25 mouse cellular contexts compared by ENCODE assay signal in genomic region chr12:3877376-3877775, GRCm38 (mm10).
"Had no signal": no experiment of that assay in that cellular context is flagged by ENCODE, and none has a peak within 500 bp of the region (broad histone marks: within the 10 kb centered on the region; RNA-seq: fewer than 3 reads in every experiment).

No protein-coding gene starts in this region.

- ATAC-seq: hindbrain, embryonic 16.5 days; inflammation-experienced regulatory T-cells, adult 6 months; intestine, embryonic 15.5 days; intestine, postnatal 0 days; liver, embryonic 12.5 days had no signal

- H3K9ac ChIP-seq: hindbrain, embryonic 12.5 days; hindbrain, embryonic 14.5 days; intestine, embryonic 15.5 days; limb, embryonic 13.5 days; limb, embryonic 15.5 days; liver, embryonic 12.5 days; liver, embryonic 14.5 days had no signal

- H3K9me3 ChIP-seq: hindbrain, embryonic 10.5 days; hindbrain, embryonic 12.5 days; intestine, embryonic 15.5 days; limb, embryonic 13.5 days; limb, embryonic 15.5 days; liver, embryonic 12.5 days had no signal

- H3K4me2 ChIP-seq: heart, embryonic 11.5 days; hindbrain, embryonic 12.5 days; hindbrain, embryonic 14.5 days; intestine, embryonic 15.5 days; limb, embryonic 13.5 days; limb, embryonic 15.5 days; liver, embryonic 12.5 days had no signal

- H3K4me1 ChIP-seq: limb, embryonic 13.5 days had no signal

- DNase-seq: gastrocnemius, adult 2 months; gastrocnemius, postnatal 10 days; gastrocnemius, postnatal 25 days; heart, adult 18-20 months; heart, postnatal 10 days; heart, postnatal 4 days; kidney, adult 18-20 months; kidney, adult 8-10 months; kidney, postnatal 14 days; kidney, postnatal 36 days; layer of hippocampus, adult 9-11 months; layer of hippocampus, postnatal 36 days; left cerebral cortex, postnatal 4 days had no signal

- H3K27me3 ChIP-seq: hindbrain, embryonic 12.5 days; intestine, embryonic 15.5 days; limb, embryonic 13.5 days; limb, embryonic 15.5 days; liver, embryonic 12.5 days had no signal

- H3K27ac ChIP-seq: gastrocnemius, adult 2 months; hindbrain, embryonic 10.5 days; hindbrain, embryonic 12.5 days; hindbrain, embryonic 14.5 days; intestine, embryonic 15.5 days; limb, embryonic 13.5 days; limb, embryonic 15.5 days; liver, embryonic 12.5 days; liver, embryonic 14.5 days had no signal

- H3K4me3 ChIP-seq: gastrocnemius, adult 2 months; hindbrain, embryonic 10.5 days; hindbrain, embryonic 12.5 days; intestine, embryonic 15.5 days; limb, embryonic 13.5 days; limb, embryonic 15.5 days; liver, embryonic 12.5 days had no signal
